Mouse (Mus musculus) myocyte (in vitro differentiated cells): Measurements from ENCODE around the gene Ajap1. TPM values are rescaled to one million over a fixed set of nuclear protein-coding genes. Genes with fewer than 3 reads are reported as not detected.

Source experiments
- H3K27me3 ChIP-seq: one replicate; pipeline ENCODE4 v1.6.1; 2011; ENCODE audit not compliant: control insufficient read depth, insufficient read depth, insufficient read length
- H3K36me3 ChIP-seq: one replicate; pipeline ENCODE4 v1.6.1; 2011; ENCODE audit not compliant: control insufficient read depth, insufficient read depth
- H3K4me2 ChIP-seq: one replicate; pipeline ENCODE4 v1.6.1; 2011; ENCODE audit warnings: low read depth, control low read depth
- H3K4me3 ChIP-seq: one replicate; pipeline ENCODE4 v1.5.1; 2011; ENCODE audit warnings: mild to moderate bottlenecking, control low read depth, moderate library complexity
- H3K79me2 ChIP-seq: one replicate; pipeline ENCODE4 v1.6.1; 2011; ENCODE audit not compliant: control insufficient read depth, insufficient read depth
- H3ac ChIP-seq: one replicate; pipeline ENCODE4 v1.6.1; 2011; ENCODE audit not compliant: control insufficient read depth, insufficient read length
- CEBPB ChIP-seq: IDR thresholded peaks from 2 replicates; pipeline ENCODE4 v1.6.1; 2011; ENCODE audit warnings: mild to moderate bottlenecking, moderate library complexity; ENCODE audit not compliant: poor library complexity, insufficient read depth, severe bottlenecking
- E2F4 ChIP-seq: IDR thresholded peaks from one replicate; pipeline ENCODE4 v1.6.1; 2011; ENCODE audit warnings: mild to moderate bottlenecking, control low read depth, moderate library complexity; ENCODE audit not compliant: insufficient read depth
- MAX ChIP-seq: IDR thresholded peaks from one replicate; pipeline ENCODE4 v1.6.1; 2011; ENCODE audit warnings: low read depth, mild to moderate bottlenecking, control low read depth
- MYOD1 ChIP-seq, 3 experiments: IDR thresholded peaks; one replicate each; pipeline ENCODE4 v1.6.1; 2011; ENCODE audit warnings: control low read depth in 2 of 3, low read depth in 2 of 3, mild to moderate bottlenecking in 2 of 3, moderate library complexity in 1 of 3; ENCODE audit not compliant: insufficient read length in 2 of 3, control insufficient read depth in 1 of 3
- MYOG ChIP-seq, 3 experiments: IDR thresholded peaks; one replicate each; pipeline ENCODE4 v1.6.1; 2011; ENCODE audit warnings: control low read depth in 2 of 3, low read depth in 2 of 3, mild to moderate bottlenecking in 2 of 3; ENCODE audit not compliant: insufficient read length in 2 of 3, control insufficient read depth in 1 of 3, insufficient read depth in 1 of 3
- POLR2A ChIP-seq: IDR thresholded peaks from one replicate; pipeline ENCODE4 v1.6.1; 2011; ENCODE audit warnings: low read depth, mild to moderate bottlenecking, control low read depth, moderate library complexity; ENCODE audit not compliant: insufficient read length
- POLR2AphosphoS2 ChIP-seq: IDR thresholded peaks from one replicate; pipeline ENCODE4 v1.6.1; 2011; ENCODE audit warnings: low read depth, control low read depth; ENCODE audit not compliant: insufficient read length
- REST ChIP-seq: IDR thresholded peaks from one replicate; pipeline ENCODE4 v1.6.1; 2011; ENCODE audit warnings: mild to moderate bottlenecking, control low read depth, moderate library complexity; ENCODE audit not compliant: insufficient read depth, insufficient read length
- SRF ChIP-seq: IDR thresholded peaks from one replicate; pipeline ENCODE4 v1.6.1; 2011; ENCODE audit warnings: low read depth; ENCODE audit not compliant: control insufficient read depth, insufficient read length
- TCF12 ChIP-seq: IDR thresholded peaks from one replicate; pipeline ENCODE4 v1.6.1; 2011; ENCODE audit warnings: mild to moderate bottlenecking, control low read depth; ENCODE audit not compliant: poor library complexity, insufficient read depth, severe bottlenecking
- TCF3 ChIP-seq: IDR thresholded peaks from one replicate; pipeline ENCODE4 v1.6.1; 2011; ENCODE audit warnings: low read depth, control low read depth; ENCODE audit not compliant: insufficient read length
- USF1 ChIP-seq: IDR thresholded peaks from one replicate; pipeline ENCODE4 v1.6.1; 2011; ENCODE audit warnings: low read depth, mild to moderate bottlenecking, control low read depth, moderate library complexity
- polyA plus RNA-seq: library from polyadenylated mRNA; unstranded; fragments of >200 nt; fragmentation: generic; extraction: Trizol; gene quantifications from one replicate; pipeline ENCODE4 v1.2.1, GENCODE M21; 2012; ENCODE audit warnings: missing spikeins

Ajap1 gene
- polyA plus RNA-seq, 1 experiment = not detected

- Histone ChIP-seq H3K4me3 (no peak overlapping the region), H3K4me2 (no peak overlapping the region), H3ac (no peak overlapping the region), H3K36me3 (no peaks in the 10 kb centered on the region), H3K79me2 (no peaks in the 10 kb centered on the region), H3K27me3 (no peaks in the 10 kb centered on the region)
- TF ChIP-seq CEBPB (no peak), MYOG (IDR thresholded peaks at IDR 0.05; ENCODE audit: control insufficient read depth in 1 of 3, insufficient read depth in 1 of 3, insufficient read length in 2 of 3, low read depth in 2 of 3) (no peak), MAX (no peak), POLR2A (no peak), MYOD1 (IDR thresholded peaks at IDR 0.05; ENCODE audit: control insufficient read depth in 1 of 3, insufficient read length in 2 of 3, low read depth in 2 of 3) (no peak), POLR2AphosphoS2 (no peak), REST (no peak), SRF (no peak), TCF12 (no peak), TCF3 (no peak), E2F4 (no peak), USF1 (no peak)
Observed at GRCm38 (mm10) chr4:153373125-153373524, 109.5 kb downstream of the Ajap1 start.

- Histone ChIP-seq H3ac (no peak overlapping the region), H3K79me2 (no peaks in the 10 kb centered on the region), H3K36me3 (no peaks in the 10 kb centered on the region), H3K27me3 (no peaks in the 10 kb centered on the region), H3K4me2 (no peak overlapping the region), H3K4me3 (no peak overlapping the region)
- TF ChIP-seq MYOD1 (IDR thresholded peaks at IDR 0.05; ENCODE audit: control insufficient read depth in 1 of 3, insufficient read length in 2 of 3, low read depth in 2 of 3) = no peak
Observed at GRCm38 (mm10) chr4:153368620-153369159, 113.9 kb downstream of the Ajap1 start.

DNA sequence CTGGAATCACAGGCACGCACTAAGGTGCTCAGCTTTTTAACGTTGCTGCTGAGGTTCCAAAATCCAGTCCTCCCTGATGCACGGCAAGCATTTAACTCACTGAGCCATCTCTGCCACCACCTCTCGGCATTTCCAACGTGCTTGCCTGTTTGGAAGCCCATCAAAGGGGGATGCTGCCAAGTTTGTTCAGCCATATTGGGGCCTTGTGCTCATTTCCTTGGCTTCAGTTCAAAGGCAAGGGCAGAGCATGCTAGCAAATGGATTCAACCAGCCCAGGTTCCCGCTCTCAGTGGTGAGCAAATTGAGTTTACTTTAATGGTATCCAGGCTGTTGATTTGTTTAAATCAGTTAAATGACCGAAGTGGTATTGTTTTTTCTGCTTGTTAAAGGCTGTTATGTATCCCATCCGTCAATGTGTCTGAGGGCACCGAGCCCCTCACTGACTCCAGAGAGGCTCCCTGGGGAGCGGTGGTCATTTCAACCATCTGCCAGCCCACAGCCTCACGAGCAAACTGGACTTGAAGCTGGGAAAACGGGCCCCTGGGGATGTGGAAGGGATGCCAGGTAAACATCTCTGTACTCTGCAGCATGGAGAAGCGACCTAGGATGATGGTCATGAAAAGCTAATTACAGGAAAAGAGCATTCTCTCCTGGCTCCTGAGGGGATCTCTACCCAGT lies 121.6 kb downstream of the Ajap1 start:
- no peaks in the 10 kb centered on the region for H3K27me3 ChIP-seq
- no peak overlapping the region for H3K4me2 ChIP-seq
- no peak overlapping the region for H3ac ChIP-seq
- TF ChIP-seq MYOG (IDR thresholded peaks at IDR 0.05; ENCODE audit: control insufficient read depth in 1 of 3, insufficient read depth in 1 of 3, insufficient read length in 2 of 3, low read depth in 2 of 3) = no peak
- no peak for TF ChIP-seq CEBPB
- TF ChIP-seq USF1 = no peak
- no peak for TF ChIP-seq E2F4
- TF ChIP-seq POLR2AphosphoS2 = no peak
- no peak for TF ChIP-seq MAX
- no peak for TF ChIP-seq TCF12
- no peak for TF ChIP-seq MYOD1 (IDR thresholded peaks at IDR 0.05; ENCODE audit: control insufficient read depth in 1 of 3, insufficient read length in 2 of 3, low read depth in 2 of 3)
- TF ChIP-seq SRF = no peak
- TF ChIP-seq REST = no peak
- TF ChIP-seq TCF3 = no peak
- TF ChIP-seq POLR2A = no peak
- no peak overlapping the region for H3K4me3 ChIP-seq
- no peaks in the 10 kb centered on the region for H3K36me3 ChIP-seq
- no peaks in the 10 kb centered on the region for H3K79me2 ChIP-seq

DNA sequence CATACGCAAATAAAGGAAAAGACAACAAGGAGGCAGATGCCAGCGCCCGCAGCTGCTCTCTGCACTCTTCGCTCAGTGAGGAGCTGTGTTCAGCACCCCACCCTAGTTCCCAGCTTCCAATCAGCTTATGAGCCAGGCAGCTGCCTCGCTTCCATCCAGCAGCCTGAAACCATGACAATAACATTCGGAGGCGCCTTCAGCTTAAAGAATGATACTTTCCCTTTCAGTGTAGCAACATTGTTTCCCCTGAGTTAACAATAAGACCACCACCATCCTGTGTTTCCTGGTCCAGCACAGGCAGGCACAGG lies 124.4 kb downstream of the Ajap1 start:
- TF ChIP-seq REST (no peak), SRF (no peak), E2F4 (no peak), POLR2A (no peak), POLR2AphosphoS2 (no peak), MYOG (IDR thresholded peaks at IDR 0.05; ENCODE audit: control insufficient read depth in 1 of 3, insufficient read depth in 1 of 3, insufficient read length in 2 of 3, low read depth in 2 of 3) (no peak), TCF3 (no peak), MYOD1 (IDR thresholded peaks at IDR 0.05; ENCODE audit: control insufficient read depth in 1 of 3, insufficient read length in 2 of 3, low read depth in 2 of 3) (no peak), MAX (no peak), TCF12 (no peak)
- Histone ChIP-seq H3K79me2 (no peaks in the 10 kb centered on the region), H3ac (no peak overlapping the region), H3K27me3 (no peaks in the 10 kb centered on the region), H3K4me2 (no peak overlapping the region), H3K4me3 (no peak overlapping the region), H3K36me3 (no peaks in the 10 kb centered on the region)
